Mouse (Mus musculus) CH12.LX (cell line): ENCODE results near the gene Olfr1443. TPM values are rescaled to one million over a fixed set of nuclear protein-coding genes. Genes with fewer than 3 reads are reported as not detected.

Experiments used
- DNase-seq: peaks from one replicate; pipeline ENCODE4 v3.0.0-alpha.2; 2013; ENCODE audit errors: extremely low read depth
- H3K27ac ChIP-seq: 2 replicates; pipeline ENCODE4 v1.5.1; 2012; ENCODE audit warnings: low read depth, mild to moderate bottlenecking, control low read depth, moderate library complexity; ENCODE audit not compliant: insufficient read depth
- H3K27me3 ChIP-seq: replicated peaks from 2 replicates; pipeline ENCODE3; 2012; ENCODE audit warnings: inconsistent platforms
- H3K36me3 ChIP-seq, 2 experiments: replicated peaks in 1 of 2; 2 replicates each; pipeline versions ENCODE3 to v1.6.1; 2012; ENCODE audit warnings: inconsistent platforms in 1 of 2, low read length in 1 of 2, mild to moderate bottlenecking in 1 of 2, mixed read lengths in 1 of 2, moderate library complexity in 1 of 2; ENCODE audit not compliant: control insufficient read depth in 1 of 2, insufficient read depth in 1 of 2
- H3K4me1 ChIP-seq, 2 experiments: 2 replicates each; pipeline ENCODE4 v1.6.1; 2012; ENCODE audit warnings: inconsistent platforms in 1 of 2, moderate library complexity in 1 of 2; ENCODE audit not compliant: insufficient read depth in 2 of 2, control insufficient read depth in 1 of 2
- H3K4me2 ChIP-seq: 2 replicates; pipeline ENCODE4 v1.6.1; 2012; ENCODE audit warnings: low read depth, mild to moderate bottlenecking, control low read depth; ENCODE audit not compliant: poor library complexity, insufficient read depth, severe bottlenecking
- H3K4me3 ChIP-seq, 3 experiments: fragments of 150-350 bp in 1 of 3; sonication (generic) in 1 of 3; replicated peaks in 1 of 3; 2 replicates each; pipeline versions ENCODE3 to v1.5.1; 2011 to 2012; ENCODE audit warnings: low read depth in 2 of 3, low read length in 2 of 3, mild to moderate bottlenecking in 2 of 3, moderate library complexity in 2 of 3, control low read depth in 1 of 3, improper control_type of control experiment in 1 of 3, inconsistent platforms in 1 of 3, mixed read lengths in 1 of 3; ENCODE audit not compliant: poor library complexity in 1 of 3
- H3K79me2 ChIP-seq: replicated peaks from 2 replicates; pipeline ENCODE4 v1.6.1; 2012; ENCODE audit warnings: mild to moderate bottlenecking, moderate library complexity; ENCODE audit not compliant: control insufficient read depth, poor library complexity, insufficient read depth, severe bottlenecking; ENCODE audit errors: extremely low read depth
- H3K9ac ChIP-seq: 2 replicates; pipeline ENCODE4 v1.6.1; 2012; ENCODE audit warnings: low read depth, mild to moderate bottlenecking, control low read depth, moderate library complexity; ENCODE audit not compliant: insufficient read depth
- H3K9me3 ChIP-seq: replicated peaks from 2 replicates; pipeline ENCODE3; 2012; ENCODE audit warnings: low read length, inconsistent platforms, mixed read lengths
- BHLHE40 ChIP-seq: IDR thresholded peaks from 2 replicates; pipeline ENCODE4 v1.6.1; 2011; ENCODE audit warnings: mild to moderate bottlenecking, low read depth, low read length, improper control_type of control experiment
- CHD1 ChIP-seq: IDR thresholded peaks from 2 replicates; pipeline ENCODE4 v1.6.1; 2012; ENCODE audit warnings: low read depth, low read length, improper control_type of control experiment, inconsistent platforms
- CTCF ChIP-seq, 2 experiments: IDR thresholded peaks in 1 of 2; conservative IDR thresholded peaks in 1 of 2; 2 replicates each; pipeline ENCODE4 v1.5.1; 2011 to 2012; ENCODE audit warnings: low read depth in 2 of 2, low read length in 2 of 2, improper control_type of control experiment in 1 of 2, inconsistent platforms in 1 of 2, mild to moderate bottlenecking in 1 of 2, moderate library complexity in 1 of 2
- E2F4 ChIP-seq: IDR thresholded peaks from 2 replicates; pipeline ENCODE4 v1.6.1; 2011; ENCODE audit warnings: low read depth, low read length, improper control_type of control experiment; ENCODE audit not compliant: insufficient replicate concordance
- GABPA ChIP-seq: IDR thresholded peaks from 2 replicates; pipeline ENCODE4 v1.6.1; 2012; ENCODE audit warnings: low read depth, low read length, improper control_type of control experiment, inconsistent platforms; ENCODE audit not compliant: insufficient replicate concordance
- HCFC1 ChIP-seq: IDR thresholded peaks from 2 replicates; pipeline ENCODE4 v1.6.1; 2012; ENCODE audit warnings: low read depth, mild to moderate bottlenecking, inconsistent platforms, low read length, improper control_type of control experiment
- JUN ChIP-seq: IDR thresholded peaks from 2 replicates; pipeline ENCODE4 v1.6.1; 2011; ENCODE audit warnings: low read depth, mild to moderate bottlenecking, low read length, improper control_type of control experiment, moderate library complexity; ENCODE audit not compliant: insufficient read depth
- JUND ChIP-seq: conservative IDR thresholded peaks from 2 replicates; pipeline ENCODE4 v1.6.1; 2011; ENCODE audit warnings: low read depth, low read length, improper control_type of control experiment
- MAFK ChIP-seq: IDR thresholded peaks from 2 replicates; pipeline ENCODE4 v1.6.1; 2011; ENCODE audit warnings: low read length, improper control_type of control experiment; ENCODE audit not compliant: insufficient replicate concordance
- MAZ ChIP-seq: IDR thresholded peaks from 2 replicates; pipeline ENCODE4 v1.6.1; 2012; ENCODE audit warnings: low read depth, mild to moderate bottlenecking, inconsistent platforms, low read length, improper control_type of control experiment, moderate library complexity
- MEF2A ChIP-seq: IDR thresholded peaks from 2 replicates; pipeline ENCODE4 v1.6.1; 2014; ENCODE audit warnings: low read depth, mild to moderate bottlenecking, inconsistent platforms, low read length, improper control_type of control experiment, borderline replicate concordance
- MYC ChIP-seq: IDR thresholded peaks from 2 replicates; pipeline ENCODE4 v1.6.1; 2011; ENCODE audit warnings: low read depth, mild to moderate bottlenecking, improper control_type of control experiment, low read length
- NRF1 ChIP-seq: IDR thresholded peaks from 2 replicates; pipeline ENCODE4 v1.6.1; 2014; ENCODE audit warnings: low read depth, mild to moderate bottlenecking, inconsistent platforms, low read length, improper control_type of control experiment, moderate library complexity
- POLR2A ChIP-seq: IDR thresholded peaks from 2 replicates; pipeline ENCODE4 v1.6.1; 2011; ENCODE audit warnings: low read depth, mild to moderate bottlenecking, improper control_type of control experiment, low read length
- POLR2AphosphoS2 ChIP-seq: IDR thresholded peaks from 2 replicates; pipeline ENCODE4 v1.6.1; 2011; ENCODE audit warnings: low read depth, low read length, improper control_type of control experiment
- RAD21 ChIP-seq: IDR thresholded peaks from 2 replicates; pipeline ENCODE4 v1.6.1; 2011; ENCODE audit warnings: low read depth, mild to moderate bottlenecking, low read length, improper control_type of control experiment, moderate library complexity
- SIN3A ChIP-seq: IDR thresholded peaks from 2 replicates; pipeline ENCODE4 v1.6.1; 2012; ENCODE audit warnings: low read length, improper control_type of control experiment, inconsistent platforms
- USF1 ChIP-seq: IDR thresholded peaks from 2 replicates; pipeline ENCODE4 v1.6.1; 2014; ENCODE audit warnings: low read depth, mild to moderate bottlenecking, inconsistent platforms, low read length, improper control_type of control experiment
- USF2 ChIP-seq: conservative IDR thresholded peaks from 2 replicates; pipeline ENCODE4 v1.6.1; 2011; ENCODE audit warnings: low read depth, low read length, improper control_type of control experiment
- ZKSCAN1 ChIP-seq: IDR thresholded peaks from 2 replicates; pipeline ENCODE4 v1.6.1; 2012; ENCODE audit warnings: low read depth, inconsistent platforms, low read length, improper control_type of control experiment, borderline replicate concordance
- ZMIZ1 ChIP-seq: IDR thresholded peaks from 2 replicates; pipeline ENCODE4 v1.6.1; 2012; ENCODE audit warnings: low read depth, mild to moderate bottlenecking, inconsistent platforms, low read length, improper control_type of control experiment
- ZNF384 ChIP-seq: IDR thresholded peaks from 2 replicates; pipeline ENCODE4 v1.6.1; 2012; ENCODE audit warnings: low read depth, low read length, improper control_type of control experiment, inconsistent platforms
- dilution Hi-C: fragments of 300-500 bp; cut with MboI; formaldehyde crosslinking; loops from 2 replicates; pipeline ENCODE4 v1.14.3; 2020; ENCODE audit warnings: low sequenced_read_pairs; ENCODE audit not compliant: extremely low pct_unique_long_range_greater_than_20kb, extremely low pct_ligation_motif_present
- in situ Hi-C: fragments of 300-500 bp; cut with MboI; formaldehyde crosslinking; loops from 3 replicates; pipeline ENCODE4 v1.14.3; 2019; ENCODE audit warnings: low sequenced_read_pairs, low pct_ligation_motif_present, low pct_unique_long_range_greater_than_20kb, mixed read lengths
- polyA plus RNA-seq: library from polyadenylated mRNA; unstranded; fragments of >175 nt; gene quantifications from 2 replicates; pipeline ENCODE4 v1.2.1, GENCODE M21; 2012; ENCODE audit warnings: low read depth; ENCODE audit not compliant: insufficient read length
- total RNA-seq, 2 experiments: library from RNA; depleted of rRNA; stranded (reverse); fragments of 300-350 nt in 1 of 2; fragments of >200 nt in 1 of 2; gene quantifications; 2 replicates each; pipeline ENCODE4 v1.2.3; 2012 to 2014

The Olfr1443 gene
- total and polyA plus RNA-seq, 3 experiments: not detected

- in situ Hi-C loops: no loop called here
- H3K9me3 ChIP-seq: no peaks in the 10 kb centered on the region
- H3K27ac ChIP-seq: no peak overlapping the region
- no peaks in the 10 kb centered on the region for H3K79me2 ChIP-seq
- dilution Hi-C loops: no loop called here
- H3K4me3 ChIP-seq: no peak overlapping the region
- no peak for DNase-seq
- no peak overlapping the region for H3K9ac ChIP-seq
- no peak overlapping the region for H3K4me2 ChIP-seq
- TF ChIP-seq CTCF (conservative IDR thresholded peaks at IDR 0.05 in 1 of 2, IDR thresholded peaks at IDR 0.05 in 1 of 2; ENCODE audit: low read depth in 2 of 2, low read length in 2 of 2): no peak
- no peak for TF ChIP-seq HCFC1
- no peak for TF ChIP-seq MAFK
- TF ChIP-seq E2F4: no peak
- TF ChIP-seq USF1: no peak
- no peak for TF ChIP-seq USF2
- no peak for TF ChIP-seq POLR2AphosphoS2
- no peak for TF ChIP-seq MYC
- TF ChIP-seq SIN3A: no peak
- no peak for TF ChIP-seq ZMIZ1
- no peak for TF ChIP-seq GABPA
- no peak for TF ChIP-seq JUN
- no peak for TF ChIP-seq MEF2A
- no peak for TF ChIP-seq BHLHE40
- no peak for TF ChIP-seq JUND
- TF ChIP-seq RAD21: no peak
- no peak for TF ChIP-seq CHD1
- no peak for TF ChIP-seq NRF1
- TF ChIP-seq MAZ: no peak
- TF ChIP-seq ZKSCAN1: no peak
- H3K27me3 ChIP-seq: no peaks in the 10 kb centered on the region
- H3K4me1 ChIP-seq: no peaks in the 10 kb centered on the region
- no peaks in the 10 kb centered on the region for H3K36me3 ChIP-seq
Measured at GRCm38 (mm10) chr19:12708458-12708857, 30.5 kb downstream of the Olfr1443 start.

- Histone ChIP-seq H3K27ac (no peak overlapping the region), H3K9me3 (no peaks in the 10 kb centered on the region), H3K4me3 (no peak overlapping the region), H3K27me3 (no peaks in the 10 kb centered on the region), H3K4me1 (no peaks in the 10 kb centered on the region), H3K79me2 (no peaks in the 10 kb centered on the region), H3K36me3 (no peaks in the 10 kb centered on the region), H3K9ac (no peak overlapping the region), H3K4me2 (no peak overlapping the region)
- dilution Hi-C loops: no loop called here
- TF ChIP-seq ZNF384 (no peak), POLR2A (no peak), MAFK (peak; percentile 80), NRF1 (no peak), ZKSCAN1 (no peak)
- in situ Hi-C loops: no loop called here
- no peak for DNase-seq
Measured at GRCm38 (mm10) chr19:12708986-12709385, 31.1 kb downstream of the Olfr1443 start.
